Mouse (Mus musculus) lung, postnatal 0 days (tissue): ENCODE results near the gene Snx1. TPM values are rescaled to one million over a fixed set of nuclear protein-coding genes. Genes with fewer than 3 reads are reported as not detected.

Source experiments
- ATAC-seq: fragments of 200-750 bp; cut with Nextera tagmentation; 2 replicates; pipeline ENCODE4 v1.8.0; 2017; ENCODE audit warnings: moderate library complexity
- DNase-seq: peaks from one replicate; pipeline ENCODE4 v3.0.0-alpha.2; 2016; ENCODE audit warnings: low spot score
- H3K27ac ChIP-seq: fragments of 300-500 bp; sonication (generic); 2 replicates; pipeline ENCODE4 v1.5.1; 2014; ENCODE audit warnings: antibody characterized with exemption, mild to moderate bottlenecking, low read length, mixed read lengths
- H3K27me3 ChIP-seq: fragments of 300-500 bp; sonication (generic); replicated peaks from 2 replicates; pipeline ENCODE4 v1.6.1; 2014; ENCODE audit warnings: low read length, mixed read lengths; ENCODE audit not compliant: insufficient read depth
- H3K36me3 ChIP-seq: fragments of 300-500 bp; sonication (generic); 2 replicates; pipeline ENCODE4 v1.6.1; 2014; ENCODE audit warnings: low read length, mixed read lengths; ENCODE audit not compliant: insufficient read depth
- H3K4me1 ChIP-seq: fragments of 300-500 bp; sonication (generic); 2 replicates; pipeline ENCODE4 v1.6.1; 2014; ENCODE audit warnings: antibody characterized with exemption, low read depth, low read length, mixed read lengths; ENCODE audit not compliant: insufficient read depth
- H3K4me2 ChIP-seq: fragments of 300-500 bp; sonication (generic); replicated peaks from 2 replicates; pipeline ENCODE4 v1.6.1; 2014; ENCODE audit warnings: low read depth, mild to moderate bottlenecking, low read length, moderate library complexity, mixed read lengths
- H3K4me3 ChIP-seq: fragments of 300-500 bp; sonication (generic); 2 replicates; pipeline ENCODE4 v1.5.1; 2014; ENCODE audit warnings: low read depth, low read length
- H3K9ac ChIP-seq: fragments of 300-500 bp; sonication (generic); replicated peaks from 2 replicates; pipeline ENCODE4 v1.6.1; 2014; ENCODE audit warnings: low read depth, mild to moderate bottlenecking
- H3K9me3 ChIP-seq: fragments of 300-500 bp; sonication (generic); 2 replicates; pipeline ENCODE4 v1.6.1; 2016; ENCODE audit warnings: low read length, mixed read lengths
- CTCF ChIP-seq: IDR thresholded peaks from 2 replicates; pipeline ENCODE4 v1.5.1; 2016; ENCODE audit warnings: antibody characterized with exemption, mild to moderate bottlenecking
- EP300 ChIP-seq: IDR thresholded peaks from 2 replicates; pipeline ENCODE4 v1.6.1; 2016; ENCODE audit warnings: antibody characterized with exemption, mild to moderate bottlenecking, control low read depth
- WGBS: fragments of 180-500 bp; shearing (Covaris S2); extraction: QIAGEN DNeasy Blood & Tissue Kit; methylation state at CpG from one replicate; pipeline ENCODE4 v1.1.7; 2014; 5-methylcytosine and 5-hydroxymethylcytosine counted together
- polyA plus RNA-seq: library from polyadenylated mRNA; unstranded; fragments of >200 nt; fragmentation: Nextera tagmentation; extraction: Ambion mirVana; gene quantifications from 2 replicates; pipeline ENCODE4 v1.2.1, GENCODE M21; 2015

The Snx1 gene
- polyA plus RNA-seq, 1 experiment from 2014 or later = 108 TPM

DNA sequence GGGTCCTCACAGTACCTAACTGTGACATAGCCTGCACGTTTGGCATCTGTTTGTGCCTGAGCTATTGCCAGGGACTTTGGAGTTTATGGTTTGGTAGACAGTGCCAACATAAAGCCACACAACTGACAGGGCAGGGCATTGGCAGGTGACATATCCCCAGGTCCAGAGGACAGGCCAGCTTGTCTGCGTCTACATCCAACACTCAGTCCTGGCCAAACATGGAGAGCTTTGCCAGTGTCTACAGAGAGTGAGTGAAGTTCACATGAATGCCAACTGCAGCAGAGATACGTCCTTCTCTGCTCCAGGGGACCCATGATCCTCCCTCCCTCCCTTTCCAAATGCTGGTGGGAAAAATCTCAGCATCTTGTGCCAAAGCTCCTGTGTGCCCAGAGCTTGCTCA, 42.2 kb downstream of the Snx1 start:
- Histone ChIP-seq H3K4me3 (no peak overlapping the region), H3K4me1 (no peaks in the 10 kb centered on the region), H3K27me3 (no peaks in the 10 kb centered on the region), H3K9me3 (no peaks in the 10 kb centered on the region), H3K36me3 (peaks cover 12% of the 10 kb centered on the region), H3K9ac (no peak overlapping the region), H3K4me2 (no peak overlapping the region), H3K27ac (no peak overlapping the region)
- DNase-seq = no peak
- TF ChIP-seq EP300 (no peak), CTCF (no peak)
- ATAC-seq = no peak
- WGBS = 88% methylated on average over 3 of the region's 3 CpGs

- ATAC-seq (no peak), DNase-seq (no peak)
- Histone ChIP-seq H3K9ac (no peak overlapping the region), H3K9me3 (no peaks in the 10 kb centered on the region), H3K4me1 (peaks cover 6% of the 10 kb centered on the region), H3K27ac (peak overlapping the region; percentile 79), H3K4me2 (no peak overlapping the region), H3K36me3 (0 out of 2 replicates have a peak, but pooled peaks cover 3% of the 10 kb centered on the region), H3K27me3 (no peaks in the 10 kb centered on the region), H3K4me3 (no peak overlapping the region)
- TF ChIP-seq CTCF (no peak), EP300 (no peak)
- 45% methylated on average over 4 of the region's 4 CpGs for WGBS
Observed at GRCm38 (mm10) chr9:66081999-66082398, 44.4 kb downstream of the Snx1 start.

DNA sequence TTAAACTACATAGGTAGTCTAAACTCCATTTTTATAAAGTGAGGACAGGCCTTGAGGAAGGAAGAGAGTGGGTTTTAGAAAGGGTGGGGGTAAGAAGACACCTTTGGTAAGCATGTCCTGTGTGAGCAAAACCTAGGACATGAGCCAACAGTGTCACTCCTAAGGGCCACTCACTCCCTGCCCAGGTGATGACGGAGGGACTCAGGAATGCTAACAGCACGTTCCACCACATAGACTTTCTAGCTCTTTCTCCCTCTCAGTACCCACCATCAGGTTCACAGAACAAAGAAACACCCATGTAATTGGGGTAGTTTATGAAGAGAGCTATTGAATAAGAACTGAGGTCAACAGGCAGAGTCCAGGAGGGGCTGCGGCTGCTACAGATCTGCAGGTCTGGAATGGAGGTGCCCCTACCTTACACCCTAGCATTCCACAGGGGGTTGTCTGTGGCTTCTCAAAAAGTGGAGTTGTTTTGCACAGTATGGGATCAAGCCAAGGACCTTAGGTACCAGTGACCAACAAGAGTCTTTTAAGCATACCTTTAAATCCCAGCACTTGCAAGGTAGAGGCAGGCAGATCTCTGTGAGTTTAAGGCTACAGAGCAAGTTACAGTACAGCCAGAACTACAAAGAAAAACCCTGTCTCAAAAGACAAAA, 45.5 kb downstream of the Snx1 start:
- H3K36me3 ChIP-seq = no peaks in the 10 kb centered on the region
- no peaks in the 10 kb centered on the region for H3K27me3 ChIP-seq
- H3K27ac ChIP-seq = peak overlapping the region; percentile 79
- DNase-seq (peak; percentile 87), ATAC-seq (peak; percentile 93)
- 52% methylated on average over 3 of the region's 3 CpGs for WGBS
- H3K4me1 ChIP-seq = peaks cover 6% of the 10 kb centered on the region
- no peak overlapping the region for H3K9ac ChIP-seq
- no peak overlapping the region for H3K4me2 ChIP-seq
- no peaks in the 10 kb centered on the region for H3K9me3 ChIP-seq
- TF ChIP-seq EP300 (peak; percentile 65), CTCF (no peak)
- H3K4me3 ChIP-seq = no peak overlapping the region

DNA sequence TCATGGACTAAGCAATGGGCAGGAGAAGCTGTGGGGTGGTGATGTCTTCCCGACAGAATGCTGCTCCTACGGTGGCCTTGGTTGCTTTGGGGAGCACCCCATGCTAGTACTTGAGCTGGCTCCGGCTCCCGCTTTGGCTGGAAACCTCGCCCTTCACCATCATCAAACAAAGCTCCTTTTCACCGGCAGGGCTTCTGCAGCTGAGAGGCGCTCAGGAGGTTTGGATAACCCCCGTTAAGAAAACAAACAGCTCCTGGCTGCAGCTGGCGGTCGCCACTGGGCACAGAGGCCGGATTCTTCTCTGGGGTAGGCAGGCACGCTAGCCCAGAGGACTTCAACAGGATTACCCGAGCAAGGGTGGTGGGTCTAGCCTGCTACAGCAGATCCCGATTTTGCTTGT, 47.9 kb downstream of the Snx1 start:
- Histone ChIP-seq H3K27ac (no peak overlapping the region; the same call in 1 of the 2 replicates), H3K36me3 (no peaks in the 10 kb centered on the region), H3K27me3 (no peaks in the 10 kb centered on the region), H3K4me3 (no peak overlapping the region), H3K4me1 (peaks cover 6% of the 10 kb centered on the region), H3K9ac (no peak overlapping the region), H3K4me2 (no peak overlapping the region), H3K9me3 (no peaks in the 10 kb centered on the region)
- whole genome bisulfite sequencing = 4% methylated on average over 14 of the region's 14 CpGs
- DNase-seq (peak; percentile 48), ATAC-seq (no peak; the same call in 1 of the 2 replicates)
- no peak for TF ChIP-seq EP300
- no peak for TF ChIP-seq CTCF

DNA sequence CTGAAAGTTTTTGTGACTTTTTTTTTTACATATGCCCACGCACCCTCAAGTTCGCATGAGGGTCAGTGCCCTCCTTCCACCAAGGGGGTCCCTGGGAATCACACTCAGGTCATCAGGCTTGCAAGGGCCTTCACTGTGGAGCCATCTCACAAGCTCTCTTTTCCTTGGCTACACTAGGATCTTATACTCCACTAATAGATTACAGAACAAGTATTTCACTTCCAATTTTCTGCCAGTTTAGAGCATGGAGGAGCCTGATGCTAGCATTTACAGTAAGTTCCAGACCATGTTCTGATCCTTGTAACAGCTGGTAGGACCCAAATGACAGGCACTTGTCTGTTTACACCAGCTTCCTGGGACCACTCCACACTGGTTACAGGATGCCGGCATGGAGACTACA, 48.3 kb downstream of the Snx1 start:
- Histone ChIP-seq H3K27ac (no peak overlapping the region; the same call in 1 of the 2 replicates), H3K4me1 (peaks cover 6% of the 10 kb centered on the region), H3K4me3 (no peak overlapping the region), H3K9ac (no peak overlapping the region), H3K27me3 (no peaks in the 10 kb centered on the region), H3K9me3 (no peaks in the 10 kb centered on the region), H3K36me3 (no peaks in the 10 kb centered on the region), H3K4me2 (no peak overlapping the region)
- 49% methylated on average over 3 of the region's 3 CpGs for WGBS
- TF ChIP-seq EP300 (no peak), CTCF (no peak)
- ATAC-seq = no peak
- no peak for DNase-seq

GRCm38 (mm10) chr9:66072754-66073153, 53.6 kb downstream of the Snx1 start:
- Histone ChIP-seq H3K36me3 (no peaks in the 10 kb centered on the region), H3K9ac (no peak overlapping the region), H3K27ac (no peak overlapping the region), H3K4me3 (no peak overlapping the region), H3K4me2 (no peak overlapping the region), H3K27me3 (peaks cover 3% of the 10 kb centered on the region; the same call in 1 of the 2 replicates), H3K9me3 (no peaks in the 10 kb centered on the region), H3K4me1 (peaks cover 8% of the 10 kb centered on the region)
- TF ChIP-seq EP300 = no peak
- no peak for TF ChIP-seq CTCF
- DNase-seq (no peak), ATAC-seq (no peak)
- WGBS = 81% methylated on average over 7 of the region's 7 CpGs
